Mouse (Mus musculus) thymus, postnatal 14 days (tissue): ENCODE measurements around the gene Pop7.
A peak's percentile ranks its signal among the peaks of the same experiment; 100 is the strongest.

Source experiments
- DNase-seq: peaks from one replicate; pipeline ENCODE4 v3.0.0; 2021

Gene Pop7

GRCm38 (mm10) chr5:137501709-137502666 is at the start of gene Pop7:
TSS of gene Pop7 (minus strand) at chr5:137502518.
- peak; percentile 100 for DNase-seq

DNA sequence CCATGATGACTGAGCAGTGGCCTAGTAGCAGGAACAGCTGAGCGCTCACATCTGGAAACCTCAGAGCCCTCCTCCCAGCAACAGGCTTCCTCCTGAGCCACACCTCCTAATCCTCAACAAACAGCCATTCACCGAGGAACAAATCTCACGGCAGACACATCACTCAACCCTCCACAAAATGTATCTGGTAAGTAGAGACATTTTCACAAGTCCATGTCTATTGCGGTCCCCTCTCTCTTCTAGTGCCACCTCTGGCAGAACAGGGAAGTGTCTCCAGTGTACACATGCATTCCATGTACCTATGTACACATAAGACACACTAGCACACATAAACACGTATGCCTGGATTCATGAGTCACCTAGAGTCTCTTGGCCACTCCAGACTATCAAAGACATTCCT is 48.8 kb upstream of the Pop7 start:
- no peak for DNase-seq

DNA sequence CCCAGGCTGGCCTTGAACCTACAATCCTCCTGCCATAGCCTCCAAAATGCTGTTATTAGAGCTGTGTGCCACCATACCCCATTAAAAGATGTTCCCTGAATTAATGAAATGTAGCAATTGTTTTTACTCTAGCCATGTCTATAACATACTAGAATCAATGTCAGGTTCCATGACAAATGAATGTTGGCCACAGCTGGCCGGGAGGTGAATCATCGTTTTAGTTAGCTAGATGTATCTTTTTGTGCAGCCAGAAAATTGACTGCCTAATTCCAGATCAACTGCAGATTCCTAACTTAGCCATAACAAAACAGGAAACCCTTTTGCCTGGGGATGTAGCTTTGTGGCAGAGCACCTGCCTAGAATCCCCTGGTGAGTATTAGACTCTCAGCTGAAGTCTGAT is 47.5 kb upstream of the Pop7 start:
- DNase-seq, result no peak

- DNase-seq, result no peak
Measured at GRCm38 (mm10) chr5:137545596-137545995, 43.3 kb upstream of the Pop7 start.

GRCm38 (mm10) chr5:137544926-137545325 is 42.6 kb upstream of the Pop7 start:
- no peak for DNase-seq

DNA sequence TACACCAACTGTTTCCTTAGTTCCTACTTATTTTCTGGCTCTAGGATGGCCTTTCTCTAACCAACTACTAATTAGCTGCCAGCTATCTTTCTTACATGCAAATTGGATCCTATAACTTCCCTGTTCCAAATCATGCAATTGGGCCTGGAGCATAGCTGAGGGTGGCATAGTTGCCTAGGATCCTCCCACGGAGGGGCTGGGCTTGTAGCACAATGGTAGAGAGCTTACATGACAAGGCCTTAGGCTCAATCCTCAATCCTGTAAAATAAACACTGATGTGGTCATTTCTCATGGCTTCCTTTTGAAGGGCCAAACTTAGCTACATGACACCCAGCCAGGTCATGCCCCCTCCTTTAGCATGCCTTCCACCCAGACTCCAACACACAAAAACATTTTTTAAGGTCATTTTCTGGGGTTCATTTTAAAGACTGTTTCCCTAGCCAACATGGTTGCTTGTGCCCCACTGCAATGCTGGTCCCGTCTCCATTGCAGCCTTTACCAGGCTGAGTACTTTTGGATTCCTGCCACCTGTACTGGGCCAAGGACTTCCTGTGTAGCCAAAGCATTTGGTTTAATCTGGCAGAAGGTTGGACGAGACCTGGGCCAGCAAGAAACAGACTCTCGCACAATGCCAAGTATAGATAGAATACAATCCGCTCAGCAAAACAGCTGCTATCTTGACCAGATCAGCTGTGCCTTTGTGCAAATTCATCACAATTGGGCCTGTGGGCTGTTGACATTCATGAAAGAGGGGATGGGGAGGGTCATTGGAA is 39.6 kb upstream of the Pop7 start:
- DNase-seq, result no peak

- DNase-seq, result no peak
Measured at GRCm38 (mm10) chr5:137540991-137541390, 38.7 kb upstream of the Pop7 start.

GRCm38 (mm10) chr5:137539291-137539801 is 37.0 kb upstream of the Pop7 start:
- no peak for DNase-seq

GRCm38 (mm10) chr5:137537461-137537860 is 35.1 kb upstream of the Pop7 start:
- DNase-seq, result no peak

GRCm38 (mm10) chr5:137535318-137535717 is 33.0 kb upstream of the Pop7 start:
- DNase-seq, result no peak

DNA sequence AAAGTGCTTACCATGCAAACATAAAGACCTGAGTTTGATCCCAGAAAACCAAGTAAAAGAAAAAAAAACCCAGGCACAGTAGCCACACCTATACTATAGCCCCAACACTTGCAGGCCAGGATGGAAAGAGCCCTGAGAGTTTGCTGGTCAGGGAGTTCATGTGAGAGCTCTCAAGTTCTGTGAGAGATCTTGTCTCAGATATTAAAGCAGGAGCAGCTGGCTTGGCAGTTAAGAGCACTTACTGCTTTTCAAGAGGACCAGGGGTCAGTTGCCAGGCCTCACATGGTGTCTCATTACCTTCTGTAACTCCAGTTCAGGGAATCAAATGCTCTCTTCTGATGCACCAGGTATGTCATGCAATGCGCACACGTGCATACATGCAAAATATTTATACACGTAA is 32.4 kb upstream of the Pop7 start:
- DNase-seq, result no peak

DNA sequence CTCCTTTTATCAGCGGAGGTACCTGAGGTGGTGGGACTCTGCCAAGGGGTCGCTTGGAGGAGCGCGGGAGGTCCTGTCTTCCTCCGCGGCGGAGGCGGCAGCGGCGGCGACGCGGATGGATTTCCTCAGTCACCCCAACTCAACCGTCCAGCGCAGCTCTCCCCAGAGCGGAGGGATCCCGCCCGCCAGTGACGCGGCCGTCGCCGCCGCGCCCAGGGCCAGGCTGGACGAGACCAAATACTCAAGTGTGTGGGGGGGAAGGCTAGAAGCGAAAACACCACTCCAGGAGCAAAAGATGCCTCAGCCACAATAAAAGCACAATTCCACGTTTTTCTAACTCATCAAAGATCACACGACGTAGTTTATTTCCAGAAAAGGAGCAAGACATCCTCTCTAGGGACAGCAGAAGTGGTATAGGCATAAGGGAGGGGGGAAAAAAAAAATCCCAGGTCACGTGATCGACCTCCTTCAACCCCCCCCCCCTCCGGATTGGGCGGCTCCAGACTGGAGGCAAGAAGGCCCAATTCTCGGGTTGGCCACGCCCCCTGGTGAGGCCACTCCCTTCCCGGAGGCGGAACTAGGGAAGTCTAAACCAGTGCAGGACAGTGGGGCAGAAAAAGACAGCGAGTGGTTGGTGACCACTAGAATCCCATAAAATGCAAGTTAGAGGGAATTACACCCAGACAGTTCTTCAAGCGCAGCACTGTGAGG is 31.0 kb upstream of the Pop7 start, which contains the start of the genes Epo and Gnb2:
Epo (minus strand) TSS at position 126 of the 711 bp plus-strand sequence.
Gnb2 (minus strand) TSS at position 394 of the 711 bp plus-strand sequence.
- DNase-seq, result peak; percentile 99

- DNase-seq, result no peak
Measured at GRCm38 (mm10) chr5:137532808-137533116, 30.4 kb upstream of the Pop7 start.

DNA sequence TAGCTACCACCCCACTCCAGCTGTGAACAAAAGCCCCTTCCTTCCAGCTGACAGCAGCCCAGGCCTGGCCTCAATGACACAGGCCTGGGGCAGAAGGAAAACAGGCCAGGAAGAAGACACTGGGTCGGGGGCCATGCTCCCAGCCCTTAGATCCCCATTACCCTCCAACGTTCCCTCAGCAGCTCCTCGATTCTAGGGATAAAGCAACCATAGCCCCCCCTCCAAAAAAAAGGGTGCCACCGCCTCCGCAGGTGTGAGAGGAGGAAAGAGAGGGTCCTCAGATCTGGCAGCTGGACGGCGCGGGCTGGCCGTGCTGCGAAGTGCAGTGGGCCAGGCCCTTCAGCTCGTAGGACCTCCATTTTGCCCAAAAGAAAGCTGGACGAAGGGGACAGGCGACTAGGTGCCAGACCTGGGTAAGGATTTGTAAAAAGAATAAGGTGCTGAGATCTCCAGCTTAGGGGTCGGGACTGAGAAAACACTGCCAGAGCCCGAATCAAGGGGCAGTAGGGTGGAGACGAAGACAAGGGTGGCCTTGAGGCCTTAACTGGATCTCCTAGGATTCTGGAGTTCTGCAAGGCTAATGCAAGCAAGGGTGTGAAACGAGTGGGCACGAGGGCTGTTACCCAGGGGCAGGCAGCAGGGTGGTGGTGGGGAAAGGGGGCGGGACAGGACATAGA is 30.0 kb upstream of the Pop7 start:
- peak; percentile 47 for DNase-seq

GRCm38 (mm10) chr5:137531414-137532130 is 29.3 kb upstream of the Pop7 start:
- DNase-seq, result peak; percentile 76

GRCm38 (mm10) chr5:137530588-137531413 is 28.5 kb upstream of the Pop7 start:
- peak; percentile 45 for DNase-seq

- DNase-seq, result no peak
Measured at GRCm38 (mm10) chr5:137530075-137530474, 27.8 kb upstream of the Pop7 start.

GRCm38 (mm10) chr5:137529221-137529995 is 27.1 kb upstream of the Pop7 start:
- DNase-seq, result no peak

DNA sequence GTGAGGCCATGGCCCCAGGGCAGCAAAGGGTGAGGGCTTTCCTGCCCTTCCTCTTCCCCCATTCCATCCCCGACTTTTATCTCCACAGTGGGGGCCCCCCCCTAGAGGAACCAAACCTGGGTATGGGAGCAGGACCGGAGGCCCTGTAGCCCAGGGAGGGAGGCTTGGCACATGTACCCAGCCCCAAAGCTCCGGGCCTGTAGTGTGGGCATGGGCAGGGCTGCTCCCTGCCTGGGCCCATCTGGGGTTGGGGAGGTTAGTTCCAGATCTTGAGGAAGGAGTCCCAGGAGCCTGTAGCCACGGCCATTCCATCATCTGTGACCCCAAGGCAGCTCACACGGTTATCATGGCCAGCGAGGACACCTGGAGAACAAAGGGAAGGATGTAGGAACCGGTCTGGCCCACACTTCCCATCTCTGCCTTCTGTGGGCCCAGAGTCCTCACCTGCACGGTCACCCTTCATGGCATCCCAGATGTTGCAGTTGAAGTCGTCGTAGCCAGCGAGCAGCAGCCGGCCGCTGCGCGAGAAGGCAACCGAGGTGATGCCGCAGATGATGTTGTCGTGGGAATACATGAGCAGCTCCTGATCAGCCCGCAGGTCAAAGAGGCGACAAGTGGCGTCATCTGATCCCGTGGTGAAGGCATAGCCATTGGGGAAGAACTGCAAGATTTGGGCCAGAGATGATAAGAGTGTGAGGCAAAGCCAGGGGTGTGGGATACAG is 26.1 kb upstream of the Pop7 start:
- DNase-seq, result no peak
